Mouse (Mus musculus): ENCODE measurements around the gene Ccn2.

Gene Ccn2

GRCm38 (mm10) chr10:24642796-24643580 lies 47.7 kb downstream of the Ccn2 start:
- no peak for DNase-seq

- DNase-seq = no peak
Observed at GRCm38 (mm10) chr10:24645169-24645568, 49.9 kb downstream of the Ccn2 start.

Data from right cerebral cortex, postnatal 14 days (tissue).